Comparison of ENCODE assay signal across 8 mouse cellular contexts in the genomic region with DNA sequence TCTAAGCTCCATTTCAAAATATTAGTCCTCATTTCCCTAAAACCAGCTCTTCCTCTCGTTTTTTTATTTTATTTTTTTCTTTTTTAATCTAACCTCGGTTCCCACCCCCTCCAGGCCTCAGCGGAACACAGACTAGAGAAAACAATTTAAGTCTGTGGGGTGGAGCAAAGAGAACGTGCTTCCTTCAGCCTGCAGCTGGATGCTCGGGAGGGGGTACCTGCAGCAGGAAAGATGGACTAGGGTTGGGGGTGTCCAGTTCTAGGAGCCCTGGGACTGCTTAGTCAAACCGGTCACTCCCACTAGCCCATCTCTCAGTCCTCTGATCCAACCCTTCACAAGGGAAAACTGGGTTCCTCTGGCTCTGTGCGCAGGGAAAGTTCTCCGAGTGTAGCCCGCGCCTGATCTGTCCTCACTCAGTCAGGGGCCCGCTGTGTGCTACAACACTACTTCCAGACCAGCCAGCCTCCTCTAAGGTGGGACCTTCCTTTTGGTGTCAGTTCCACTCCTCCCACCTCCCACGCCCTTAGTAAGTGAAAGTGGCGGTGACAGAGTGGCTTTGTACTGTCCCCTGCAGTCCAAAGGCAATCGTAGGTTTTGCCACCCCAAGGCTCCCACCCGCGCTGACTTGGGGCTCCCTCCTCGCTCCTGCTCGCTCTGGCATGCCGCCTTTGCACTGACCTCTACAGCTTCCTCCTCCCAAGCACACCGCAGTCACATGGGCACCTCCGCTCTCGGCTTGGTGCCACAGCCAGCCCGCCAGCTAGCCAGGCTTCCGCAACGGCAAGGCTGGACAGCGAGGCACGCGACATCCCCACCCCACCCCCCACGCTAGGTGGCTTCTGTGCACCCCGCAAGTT. TPM values are rescaled to one million over a fixed set of nuclear protein-coding genes. Genes with fewer than 3 reads are reported as not detected.
DNase-seq lines count a peak whose midpoint lies in the region; ATAC-seq lines count a peak whose summit lies in the region.

No protein-coding gene starts in this region.

- peak; percentile 81 for DNase-seq in adrenal gland, adult 2 months
- DNase-seq in cerebellum, postnatal 25 days: peak; percentile 74 to 81
- peak; percentile 45 for DNase-seq in gastrocnemius, postnatal 25 days
- DNase-seq in induced T-regulatory cell, adult 2 months (ENCODE audit: low read depth): peak; percentile 87
- peak; percentile 59 for DNase-seq in left cerebral cortex, postnatal 4 days
- peak; percentile 54 for DNase-seq in right cerebral cortex, postnatal 25 days

- peak; percentile 78 for ATAC-seq in megakaryocyte progenitor cell, adult 5-6 weeks (replicated peaks; ENCODE audit: poor library complexity)
- ATAC-seq in erythroid progenitor cell, adult 5-6 weeks (replicated peaks; ENCODE audit: low FRiP score, poor library complexity, severe bottlenecking): no peak

- intact Hi-C loops in left cerebral cortex, postnatal 4 days (cut with DNase I): no loop called here

RNA-seq across cellular contexts. Expression of a gene that starts 38.3 kb away (rescaled TPM):
- 10 to 100 TPM; 13.5 to 15.0 TPM for total RNA-seq in adrenal gland, adult 2 months (2021)
- polyA plus RNA-seq in adrenal gland, adult 2 months (2012; rRNA removed): 11.7 and 12.5 TPM in 2 replicates
- total RNA-seq in gastrocnemius, postnatal 25 days (2021): 10 to 100 TPM; 12.8 to 14.3 TPM
- 100 to 1,000 TPM; 140 to 144 TPM for total RNA-seq in left cerebral cortex, postnatal 4 days (2021)
- 60.0 and 60.4 TPM in 2 replicates for total RNA-seq in megakaryocyte progenitor cell, adult 5-6 weeks (2015)
- total RNA-seq in megakaryocyte progenitor cell, adult 5-6 weeks (2017): 49.0 and 75.4 TPM in 2 replicates
- total RNA-seq in erythroid progenitor cell, adult 5-6 weeks (2015; ENCODE audit: low replicate concordance): 7.5 and 13.0 TPM in 2 replicates
- total RNA-seq in erythroid progenitor cell, adult 5-6 weeks (2017; ENCODE audit: low replicate concordance): 13.0 and 14.9 TPM in 2 replicates
